ENCODE assay signal across 19 mouse cellular contexts in genomic region chr6:125112553-125112952, GRCm38 (mm10). TPM values are rescaled to one million over a fixed set of nuclear protein-coding genes. Genes with fewer than 3 reads are reported as not detected.
"Had no signal": no experiment of that assay in that cellular context is flagged by ENCODE, and none has a peak within 500 bp of the region (broad histone marks: within the 10 kb centered on the region; RNA-seq: fewer than 3 reads in every experiment).

No protein-coding gene starts in this region.

- ATAC-seq: intestine, embryonic 15.5 days; midbrain, embryonic 15.5 days had no signal

- H3K4me1 ChIP-seq: intestine, embryonic 15.5 days; kidney, embryonic 15.5 days; lung, embryonic 15.5 days; midbrain, embryonic 12.5 days; midbrain, embryonic 15.5 days; neural tube, embryonic 12.5 days; neural tube, embryonic 15.5 days had no signal

- DNase-seq: kidney, adult 11 months; kidney, adult 8-10 months; kidney, postnatal 10 days; kidney, postnatal 36 days; lung, adult 18-20 months; lung, postnatal 10 days; lung, postnatal 36 days; retina, postnatal 1 day; thymus, adult 18-20 months; thymus, postnatal 36 days had no signal

- H3K9me3 ChIP-seq: intestine, embryonic 15.5 days; kidney, embryonic 15.5 days; lung, embryonic 15.5 days; midbrain, embryonic 12.5 days; midbrain, embryonic 15.5 days; neural tube, embryonic 12.5 days; neural tube, embryonic 15.5 days had no signal

- H3K27me3 ChIP-seq: intestine, embryonic 15.5 days; kidney, embryonic 15.5 days; lung, embryonic 15.5 days; midbrain, embryonic 12.5 days; midbrain, embryonic 15.5 days; neural tube, embryonic 12.5 days; neural tube, embryonic 15.5 days had no signal

- H3K27ac ChIP-seq: intestine, embryonic 15.5 days; kidney, embryonic 15.5 days; liver, embryonic 14.5 days; lung, embryonic 15.5 days; midbrain, embryonic 12.5 days; midbrain, embryonic 15.5 days; neural tube, embryonic 12.5 days; neural tube, embryonic 15.5 days had no signal

- H3K4me3 ChIP-seq: intestine, embryonic 15.5 days; kidney, embryonic 15.5 days; lung, embryonic 15.5 days; midbrain, embryonic 12.5 days; midbrain, embryonic 15.5 days; neural tube, embryonic 12.5 days; neural tube, embryonic 15.5 days had no signal

- H3K9ac ChIP-seq: intestine, embryonic 15.5 days; kidney, embryonic 15.5 days; liver, embryonic 14.5 days; lung, embryonic 15.5 days; midbrain, embryonic 12.5 days; midbrain, embryonic 15.5 days; neural tube, embryonic 12.5 days; neural tube, embryonic 15.5 days had no signal

- H3K4me2 ChIP-seq: intestine, embryonic 15.5 days; kidney, embryonic 15.5 days; lung, embryonic 15.5 days; midbrain, embryonic 12.5 days; midbrain, embryonic 15.5 days; neural tube, embryonic 12.5 days; neural tube, embryonic 15.5 days had no signal

RNA-seq across cellular contexts. Expression of gene Lpar5, which starts 44.8 kb away (rescaled TPM):
- total RNA-seq: liver, adult 2 months had no signal
